Mouse (Mus musculus) thymus, adult 18-20 months (tissue): ENCODE results near the gene Asgr1.
"Not testable (repeated sequence)": the region's sequence is repeated elsewhere in the genome, so short reads cannot be mapped to it uniquely, and the experiment has no call there.

ENCODE experiments used
- DNase-seq, 2 experiments: peaks; one replicate each; pipeline ENCODE4 v3.0.0; 2022; ENCODE audit warnings: mixed read lengths in 2 of 2

The Asgr1 gene

DNA sequence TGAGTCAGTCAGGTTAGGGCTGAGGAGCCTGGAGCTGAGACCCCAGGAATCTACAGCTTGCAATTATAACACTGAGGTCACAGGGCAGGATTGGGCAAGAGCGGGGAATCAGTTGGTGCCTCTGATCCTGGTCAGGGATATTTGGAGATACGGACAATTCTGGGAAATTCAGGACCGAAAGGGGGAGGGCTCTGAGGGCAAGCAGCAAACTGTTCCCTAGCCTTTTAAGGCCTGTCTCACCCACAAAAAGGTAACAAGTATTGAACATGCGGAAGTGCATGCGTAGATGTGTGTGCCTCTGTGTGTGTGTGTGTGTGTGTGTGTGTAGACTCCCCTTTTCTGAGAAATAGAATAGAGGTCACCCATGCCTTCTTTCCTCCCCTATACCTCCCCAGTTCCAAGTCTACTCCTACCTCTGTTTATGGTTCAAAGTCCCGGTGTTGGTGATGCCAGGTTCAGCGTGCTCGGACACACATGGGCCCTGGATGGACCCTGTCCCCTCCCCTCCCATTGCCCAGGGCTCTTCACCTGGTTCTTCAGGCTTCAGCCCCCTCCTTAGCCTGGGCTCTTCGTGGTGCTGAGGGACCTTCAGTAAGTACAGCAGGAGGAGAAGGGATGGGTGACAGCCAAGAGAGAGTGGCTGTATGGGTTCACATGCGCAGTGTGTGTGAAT is at the start of gene Asgr1:
TSS of gene Asgr1 (plus strand) at position 188 of the 673 bp plus-strand sequence.
- DNase-seq = no peak

DNA sequence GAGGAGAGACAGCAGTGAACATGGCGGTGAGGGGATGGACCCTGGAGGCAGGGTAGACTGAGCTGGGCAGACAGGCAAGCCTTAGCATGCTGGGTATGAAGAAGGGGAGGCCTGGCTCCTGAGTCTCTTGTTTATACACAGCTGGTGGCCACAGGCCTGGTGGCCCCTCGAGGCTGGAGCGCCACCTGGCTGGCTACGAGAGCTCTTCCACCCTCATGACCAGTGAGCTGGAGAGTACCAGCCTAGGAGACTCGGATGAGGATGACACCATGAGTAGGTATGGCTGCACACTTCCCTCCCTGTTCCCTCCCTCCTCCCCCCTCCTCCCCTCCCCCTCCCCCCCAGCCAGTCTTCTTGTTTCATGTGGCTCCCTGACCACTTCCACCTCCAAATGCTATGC is 48.4 kb upstream of the Asgr1 start:
- DNase-seq = peak in 1 of 2 experiments; percentile 31

DNA sequence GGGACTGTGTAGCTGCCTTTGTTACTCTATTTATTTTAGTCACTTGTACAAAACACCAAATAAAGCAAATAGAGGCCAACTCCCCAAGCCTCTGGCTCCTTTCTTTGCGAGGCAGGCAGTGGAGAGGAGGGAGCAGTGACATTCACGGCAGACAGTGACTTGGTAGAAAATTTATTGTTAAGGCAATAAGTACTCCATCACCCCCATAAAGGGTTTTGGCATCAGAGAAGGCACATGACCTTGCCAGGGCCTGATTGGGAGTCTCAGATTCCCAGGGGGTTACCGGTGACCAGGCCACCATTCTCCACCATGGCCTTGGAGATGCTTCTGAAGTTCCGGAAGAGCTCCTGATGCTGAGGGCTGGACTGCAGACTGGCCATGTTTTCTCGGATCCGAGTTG is 43.9 kb upstream of the Asgr1 start:
- no peak for DNase-seq

DNA sequence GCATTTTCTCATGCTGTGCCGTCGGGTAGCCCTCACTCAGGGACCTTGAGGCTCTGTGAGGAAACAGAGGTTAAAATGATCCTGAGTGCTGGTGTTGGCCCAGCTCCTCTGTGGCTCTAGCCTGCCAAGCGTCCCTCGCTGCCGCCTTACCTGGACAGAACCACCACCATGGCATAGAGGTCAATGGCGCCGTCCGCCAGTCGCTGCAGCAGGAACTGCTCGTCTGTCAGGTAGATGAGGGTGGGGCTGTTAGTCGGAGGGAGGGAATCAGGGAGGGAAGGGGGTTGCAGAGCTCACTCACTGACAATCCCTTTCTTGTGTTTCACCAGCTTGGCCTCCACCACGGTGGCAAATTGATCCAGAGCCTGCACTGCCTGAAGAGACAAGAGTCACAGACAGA is 43.3 kb upstream of the Asgr1 start:
- no peak for DNase-seq

DNA sequence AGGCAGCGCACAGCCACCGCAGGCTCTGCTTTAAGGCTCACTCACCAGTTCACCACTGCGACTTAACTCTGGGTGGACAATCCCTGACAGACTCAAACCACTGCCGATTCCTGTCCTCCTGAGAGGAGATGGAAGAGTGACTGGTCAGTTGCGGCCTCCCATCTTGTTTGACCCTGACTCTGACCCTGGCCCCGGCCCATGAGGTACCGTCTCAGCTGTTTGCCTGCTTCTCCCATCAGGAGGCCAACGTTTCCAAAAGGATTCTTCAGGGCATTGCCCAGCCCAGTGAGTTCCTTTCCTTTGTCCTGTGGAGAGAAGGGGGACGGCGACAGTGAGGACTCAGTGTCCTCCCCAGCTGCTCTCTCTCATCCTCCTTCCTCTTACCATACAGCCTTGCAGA is 42.9 kb upstream of the Asgr1 start:
- no peak for DNase-seq

DNA sequence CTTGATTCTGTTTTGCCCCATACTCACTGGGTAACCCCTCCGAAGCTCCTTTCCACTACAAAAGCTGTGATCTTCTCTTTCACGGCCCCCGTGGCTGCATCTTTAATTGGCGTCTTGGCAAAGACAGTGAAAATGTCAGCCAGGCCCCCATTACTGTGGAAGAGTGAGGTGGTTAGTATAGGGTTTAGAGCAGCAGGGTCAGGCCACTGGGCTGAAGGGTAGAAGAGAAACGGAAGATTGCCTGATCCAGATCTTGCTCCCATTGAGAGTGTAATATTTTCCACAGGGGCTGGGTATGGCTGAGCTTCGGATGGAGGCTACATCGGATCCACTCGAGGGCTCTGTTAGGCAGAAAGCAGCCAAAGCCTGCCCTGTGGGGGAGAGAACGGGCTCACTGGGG is 41.0 kb upstream of the Asgr1 start:
- no peak for DNase-seq

DNA sequence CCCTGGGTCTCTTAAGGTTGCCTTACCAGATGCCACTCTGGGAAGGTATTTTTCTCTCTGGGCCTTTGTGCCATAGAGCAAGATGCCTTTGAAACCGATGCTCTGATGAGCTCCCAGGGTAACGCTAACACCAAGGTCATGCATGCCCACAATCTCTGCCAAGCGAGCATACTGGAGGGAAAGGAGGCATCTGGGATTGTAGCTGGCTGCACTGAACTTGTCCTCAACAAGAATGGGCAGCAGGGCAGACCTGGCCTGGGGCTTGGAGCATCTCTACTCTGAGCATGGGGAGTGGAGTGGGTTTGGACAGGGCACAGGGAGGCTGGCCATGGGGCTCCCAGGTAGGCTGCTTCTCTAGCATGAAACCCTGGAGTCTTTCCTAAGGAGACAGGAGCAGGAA is 40.5 kb upstream of the Asgr1 start:
- DNase-seq = no peak

DNA sequence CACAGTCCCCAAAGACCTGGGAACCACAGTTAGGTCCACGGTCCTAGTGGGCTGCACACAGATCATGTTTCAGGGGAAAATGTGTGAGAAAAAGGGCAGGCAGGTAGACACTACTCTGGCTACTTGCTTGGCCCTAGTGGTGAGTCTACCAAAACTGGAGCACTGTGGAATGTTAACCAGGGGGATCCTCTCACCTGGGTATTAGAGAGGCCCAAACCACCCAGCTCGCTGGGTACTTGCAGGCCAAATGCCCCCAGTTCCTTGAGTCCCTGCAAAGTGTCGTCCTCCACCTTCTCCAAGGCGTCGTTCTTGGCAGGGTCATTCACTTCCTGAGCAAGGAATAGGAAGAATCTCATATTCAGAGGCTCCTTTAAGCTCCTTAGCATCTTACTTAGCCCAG is 39.8 kb upstream of the Asgr1 start:
- no peak for DNase-seq

DNA sequence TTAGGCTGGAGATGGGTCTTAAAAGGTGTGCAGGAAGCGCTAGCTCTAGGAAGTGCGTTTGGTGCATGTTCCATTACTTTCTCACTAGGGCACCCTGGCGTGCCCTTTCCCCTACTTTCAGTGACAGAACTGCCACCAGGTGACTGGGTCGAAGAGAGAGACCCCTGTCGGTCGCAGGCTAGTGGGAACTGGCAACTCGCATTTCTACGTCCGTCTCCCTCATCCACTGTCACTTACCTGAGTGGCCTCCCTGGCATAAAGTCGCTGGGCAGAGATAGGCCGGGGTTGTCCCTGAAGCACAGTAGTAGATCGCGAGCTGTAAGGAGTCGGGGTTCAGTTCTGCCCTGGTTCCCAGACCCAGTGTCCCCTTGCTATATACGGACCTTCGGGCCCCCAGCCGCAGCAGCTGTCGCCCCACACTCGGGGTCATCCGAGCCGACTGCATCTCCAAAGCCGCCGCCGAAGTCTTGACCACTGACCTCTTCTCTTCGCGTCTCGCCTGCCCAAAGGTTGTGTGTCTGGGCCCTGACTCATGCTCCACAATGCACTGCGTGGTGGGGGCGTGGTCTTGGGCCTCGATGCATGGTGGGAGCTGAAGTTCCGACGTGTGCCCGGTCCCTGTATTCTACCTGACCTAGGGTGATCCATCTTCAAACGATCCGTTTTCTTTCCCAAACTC is 38.9 kb upstream of the Asgr1 start, which contains the start of gene Acadvl:
TSS of gene Acadvl (minus strand) at position 532 of the 679 bp plus-strand sequence.
- peak; percentile 76 to 82 for DNase-seq

DNA sequence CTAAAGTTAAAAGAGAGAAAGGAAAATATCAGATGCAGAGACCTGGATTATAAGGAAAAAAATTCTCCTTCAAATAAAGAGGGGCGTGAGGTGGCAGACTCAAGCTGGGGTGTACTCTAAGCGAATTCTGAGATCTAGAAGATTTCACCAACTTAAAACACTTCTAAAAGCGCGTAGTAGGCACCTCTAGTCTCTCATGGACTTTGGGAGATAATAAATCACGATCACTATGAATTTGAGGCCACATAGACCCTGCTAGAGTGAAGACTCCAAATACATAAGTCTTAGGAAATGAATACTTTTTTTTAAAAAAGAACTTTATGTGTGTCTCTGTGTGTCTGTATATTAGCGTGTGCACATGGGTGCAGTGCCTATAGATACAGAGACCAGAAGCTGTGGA is 38.2 kb upstream of the Asgr1 start:
- DNase-seq = no peak

DNA sequence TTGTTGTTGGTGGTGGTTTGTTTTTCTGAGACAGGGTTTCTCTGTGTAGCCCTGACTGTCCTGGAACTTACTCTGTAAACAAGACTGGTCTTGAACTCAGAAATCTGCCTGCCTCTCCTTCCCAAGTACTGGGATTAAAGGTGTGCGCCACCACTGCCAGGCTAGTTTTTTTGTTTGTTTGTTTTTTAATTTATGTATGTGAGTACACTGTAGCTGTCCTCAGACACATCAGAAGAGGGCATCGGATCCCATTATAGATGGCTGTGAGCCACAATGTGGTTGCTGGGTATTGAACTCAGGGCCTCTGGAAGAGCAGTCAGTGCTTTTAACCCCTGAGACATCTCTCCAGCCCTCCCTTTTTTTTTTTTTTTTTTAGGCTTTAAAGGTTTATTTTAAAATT is 37.7 kb upstream of the Asgr1 start:
- not testable (repeated sequence) for DNase-seq

DNA sequence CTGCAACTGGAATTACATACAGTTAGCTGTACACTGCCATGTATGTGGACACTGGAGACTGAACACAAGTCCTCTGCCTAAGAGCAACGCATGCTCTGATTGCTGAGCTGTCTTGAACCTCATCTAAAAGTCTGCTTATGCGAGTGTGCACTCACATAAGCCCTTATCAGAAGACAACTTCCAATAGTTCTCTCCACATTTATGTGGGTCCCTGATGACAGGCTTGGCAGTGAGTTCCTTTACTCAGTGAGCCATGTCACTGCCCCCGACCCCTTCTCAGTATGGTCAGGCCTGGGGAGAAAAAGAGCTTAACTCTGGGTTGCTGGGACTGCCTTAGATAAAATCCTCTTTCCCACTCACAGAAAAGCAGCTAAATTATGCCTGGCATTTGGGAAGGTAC is 37.2 kb upstream of the Asgr1 start, which contains the start of gene Dlg4:
TSS of gene Dlg4 (plus strand) at position 274 of the 400 bp plus-strand sequence.
- no peak for DNase-seq

DNA sequence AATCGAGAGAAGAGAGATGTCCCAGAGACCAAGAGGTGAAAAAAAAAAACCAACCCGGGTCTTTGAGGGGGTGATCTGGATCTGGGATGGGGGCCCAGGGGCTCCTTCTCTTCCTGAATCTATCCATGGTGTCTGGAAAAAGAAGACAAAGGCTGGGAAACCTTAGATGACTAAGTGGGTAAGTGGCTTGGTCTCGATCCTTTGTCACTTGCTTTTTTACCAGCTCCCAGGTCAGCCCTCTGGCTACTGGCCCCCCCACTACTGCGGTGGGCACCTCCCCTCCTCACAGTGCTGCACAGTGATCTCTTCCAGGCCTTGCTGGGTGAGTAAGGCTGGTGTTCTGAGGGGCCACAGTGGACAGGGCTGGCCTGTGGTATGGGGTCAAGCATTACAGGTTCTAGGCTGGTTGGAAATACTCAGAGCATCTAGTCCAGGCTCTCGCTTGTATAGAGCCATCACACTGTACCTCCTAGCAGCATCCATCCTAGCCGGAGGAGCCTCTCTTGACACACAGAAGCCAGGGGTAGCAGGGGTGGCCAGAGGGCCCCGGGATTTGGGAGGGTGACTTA is 36.6 kb upstream of the Asgr1 start:
- DNase-seq = no peak

DNA sequence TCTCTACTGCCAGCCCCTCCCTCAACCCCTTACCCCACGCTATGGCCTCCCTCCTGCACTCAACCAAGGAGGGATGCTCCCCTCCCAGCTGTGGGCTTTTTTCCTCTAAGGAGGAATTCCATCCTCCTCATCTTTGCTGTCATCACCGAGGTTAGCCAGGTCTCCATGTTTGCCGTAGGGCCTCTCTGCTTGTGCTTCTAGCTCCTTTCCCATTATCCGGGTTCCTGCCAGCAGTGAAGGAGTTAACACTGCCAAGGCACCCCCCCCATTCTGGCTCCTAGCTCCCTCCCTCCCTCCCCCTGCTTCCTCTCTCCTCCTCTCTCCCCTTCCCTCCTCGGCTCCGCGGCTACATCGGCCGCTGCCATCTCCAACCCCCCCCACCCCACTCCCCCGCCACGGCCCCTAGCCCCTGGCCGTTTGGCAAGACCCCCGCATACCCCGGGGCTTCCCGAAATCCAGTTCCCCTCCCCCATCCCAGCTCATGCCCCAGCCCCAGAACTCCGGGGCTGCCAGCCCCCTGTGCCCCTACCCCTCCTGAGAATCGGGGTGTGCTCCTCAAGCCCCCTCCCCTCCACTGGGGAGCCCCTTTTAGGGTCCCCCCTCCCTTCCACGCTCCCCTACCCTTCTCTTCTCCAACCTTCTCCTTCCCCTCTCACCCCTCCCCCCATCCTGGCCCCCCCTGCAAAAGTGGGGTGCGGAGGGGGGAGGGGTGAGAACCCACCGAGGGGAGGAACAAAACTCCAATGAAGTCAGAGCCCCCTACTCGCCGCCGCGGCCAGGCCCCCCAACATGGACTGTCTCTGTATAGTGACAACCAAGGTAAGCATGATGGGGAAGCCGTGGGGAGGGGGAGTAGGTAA is 35.5 kb upstream of the Asgr1 start:
- DNase-seq = peak in 1 of 2 experiments; percentile 59

DNA sequence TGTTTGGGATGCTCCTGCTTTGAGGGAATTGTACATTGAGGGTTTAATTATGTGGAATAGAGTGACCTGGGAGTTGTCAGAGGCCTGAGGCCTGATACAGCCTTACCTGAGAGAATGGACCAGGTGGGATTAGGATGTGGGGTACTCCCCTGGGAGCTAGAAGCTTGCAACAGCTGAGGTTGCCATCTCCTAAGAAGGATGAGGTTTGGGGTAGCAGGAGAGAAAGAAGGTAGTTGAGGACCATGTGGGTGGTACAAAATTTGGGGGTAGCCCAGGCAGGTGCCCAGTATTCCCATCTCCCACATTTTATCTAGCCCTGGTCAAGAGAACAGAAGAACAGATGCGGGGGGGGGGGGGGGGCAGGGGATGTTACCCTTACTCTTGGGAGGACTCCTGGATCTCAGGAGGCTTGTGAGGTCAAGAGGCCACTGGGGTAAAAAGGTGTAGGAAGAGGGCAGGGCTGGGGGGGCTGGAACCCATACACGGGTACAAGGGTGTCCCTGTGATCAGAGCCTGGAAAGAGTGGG is 34.3 kb upstream of the Asgr1 start:
- DNase-seq = no peak

DNA sequence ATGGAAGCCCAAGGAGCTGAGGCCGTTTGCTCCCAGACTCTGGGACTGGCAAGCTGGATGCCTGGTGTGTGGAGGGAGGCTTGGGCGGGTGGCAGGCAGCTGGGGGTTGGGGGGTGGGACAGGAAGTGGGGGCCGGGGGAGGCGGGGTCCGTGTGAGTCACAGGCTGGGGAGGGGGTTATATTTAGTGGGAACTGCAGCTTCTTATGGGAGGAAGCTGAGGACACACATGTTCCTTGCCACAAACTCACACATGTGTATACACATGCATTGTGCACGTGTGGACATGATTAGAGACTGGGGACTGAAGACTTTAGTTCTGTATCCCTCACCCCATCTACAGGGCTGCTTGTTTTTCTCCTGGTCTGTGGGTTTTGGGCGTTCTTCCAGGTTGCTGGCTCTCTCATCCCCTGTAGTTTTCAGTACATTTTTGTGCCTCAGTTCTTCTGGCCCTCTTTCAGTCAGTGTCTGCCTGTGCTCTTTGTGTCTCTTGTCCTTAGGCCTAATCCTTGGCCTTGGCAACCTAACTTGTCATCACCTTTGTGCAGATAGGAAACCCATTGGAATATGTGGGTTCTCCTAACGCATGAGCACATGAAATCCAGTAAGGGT is 33.8 kb upstream of the Asgr1 start:
- peak in 1 of 2 experiments; percentile 59 for DNase-seq

DNA sequence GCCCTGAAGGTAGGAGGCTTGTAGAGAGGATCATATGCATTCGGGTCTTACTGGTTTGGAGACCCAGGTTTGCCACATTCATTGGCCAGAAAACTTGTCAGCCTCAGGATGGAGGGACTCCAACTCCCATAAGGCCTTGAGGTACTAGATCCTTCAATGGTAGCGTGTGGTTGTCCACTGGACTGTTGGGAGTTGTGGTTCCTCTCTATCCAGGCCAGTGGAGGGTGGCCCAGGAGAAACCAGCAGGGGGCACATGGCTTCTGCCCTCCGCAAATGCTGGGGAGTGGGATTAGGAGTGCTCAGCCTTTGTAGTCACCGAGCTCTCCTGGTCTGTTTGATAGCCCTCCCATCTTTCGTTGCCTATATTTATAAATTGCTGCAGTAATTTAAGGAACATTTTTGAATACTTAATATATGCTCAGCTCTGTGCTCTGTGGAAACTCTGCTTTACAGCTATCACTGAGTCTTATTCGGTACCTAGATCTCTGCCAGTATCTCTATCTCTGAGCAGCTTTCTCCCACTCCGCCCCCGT is 33.1 kb upstream of the Asgr1 start:
- peak; percentile 54 to 69 for DNase-seq

DNA sequence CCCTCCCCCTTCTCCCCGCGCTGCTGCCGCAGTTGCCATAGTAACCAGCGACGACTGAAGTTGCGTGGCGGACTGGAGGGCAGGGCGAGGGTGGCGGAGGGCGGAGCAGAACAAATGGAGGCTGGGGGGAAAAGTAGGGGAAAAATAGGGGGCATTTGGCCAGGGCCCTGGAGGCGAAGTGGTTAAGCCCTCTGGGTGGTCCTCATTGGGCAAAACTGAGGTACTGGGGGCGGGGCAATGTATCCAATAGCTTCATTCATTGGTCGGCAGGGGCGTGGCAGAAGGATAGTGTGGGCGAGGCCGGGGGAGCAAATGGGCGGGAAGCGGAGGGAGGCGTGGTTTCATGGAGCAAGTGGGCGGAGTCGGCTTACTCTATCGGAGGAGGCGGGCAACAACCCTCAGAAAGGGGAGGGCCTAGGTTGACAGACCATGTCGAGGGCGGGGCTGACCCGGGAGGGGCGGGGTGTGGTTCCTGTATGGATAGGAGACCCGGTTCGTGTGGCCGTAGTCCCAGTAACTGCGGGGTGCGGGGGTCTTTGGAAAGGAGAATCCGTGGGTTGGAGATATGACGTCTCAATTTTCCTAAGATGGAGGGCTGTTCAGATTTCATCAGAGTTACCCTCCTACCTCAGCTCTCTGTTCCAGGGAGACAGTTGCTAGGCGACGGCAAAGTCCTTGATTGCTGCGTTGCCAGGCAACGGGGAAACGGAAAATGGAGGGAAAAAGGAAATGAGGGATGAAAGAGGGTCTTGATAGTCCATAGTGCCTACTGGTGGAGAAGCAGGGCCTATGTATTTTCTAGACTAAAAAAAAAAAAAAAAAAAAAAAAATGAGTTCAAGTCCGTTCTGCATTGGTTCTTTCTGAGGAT is 32.4 kb upstream of the Asgr1 start:
- DNase-seq = peak; percentile 85 to 90

DNA sequence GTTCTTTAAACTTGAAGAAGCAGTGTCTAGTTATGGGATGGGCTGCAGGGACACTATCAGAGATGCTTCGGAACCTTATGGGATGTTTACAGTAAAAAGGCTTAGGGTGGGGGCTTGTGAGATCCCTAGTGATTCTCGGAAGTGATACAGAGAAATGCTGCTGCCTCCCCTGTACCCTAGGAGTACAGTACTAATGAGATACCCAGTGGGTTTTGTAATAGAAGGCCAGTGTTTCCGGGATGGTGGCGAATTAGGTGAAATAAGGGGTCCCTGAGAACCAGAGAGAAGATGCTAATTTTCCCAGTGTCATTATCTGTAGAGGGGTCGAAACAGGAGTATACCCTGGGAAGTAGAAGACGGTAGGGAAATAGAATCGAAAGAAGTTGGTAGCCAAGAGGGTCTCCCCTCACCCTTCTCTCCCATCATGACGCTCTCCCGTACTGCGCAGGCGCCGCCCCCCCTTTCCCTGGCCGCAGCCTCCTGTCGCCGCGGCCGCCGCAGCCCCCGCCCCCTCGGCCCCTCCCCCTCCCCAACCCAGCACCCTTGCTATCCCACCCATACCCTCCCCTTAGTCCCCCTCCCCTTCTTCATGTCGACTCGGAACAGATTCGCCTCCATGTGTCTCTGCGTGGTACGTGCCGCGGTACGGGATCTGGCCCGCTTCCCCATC is 30.3 kb upstream of the Asgr1 start:
- DNase-seq = no peak

DNA sequence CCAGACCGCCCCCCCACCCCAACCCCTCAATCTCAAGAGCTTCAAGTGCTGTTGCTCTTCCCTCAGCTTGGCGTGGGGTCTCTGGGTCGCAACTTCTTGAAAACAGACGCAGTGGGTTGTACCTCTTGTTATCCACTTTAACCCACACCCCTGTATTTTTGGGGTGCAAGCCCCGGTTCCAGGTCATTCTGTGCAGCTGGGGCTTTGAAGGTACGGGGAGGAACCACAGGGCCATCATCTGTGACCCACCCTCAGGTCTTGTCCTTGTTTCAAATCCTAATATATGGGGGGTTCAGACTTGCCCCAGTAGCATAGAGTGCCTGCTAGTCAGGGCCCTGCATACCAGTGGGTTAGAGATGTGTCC is 29.8 kb upstream of the Asgr1 start:
- DNase-seq = no peak

DNA sequence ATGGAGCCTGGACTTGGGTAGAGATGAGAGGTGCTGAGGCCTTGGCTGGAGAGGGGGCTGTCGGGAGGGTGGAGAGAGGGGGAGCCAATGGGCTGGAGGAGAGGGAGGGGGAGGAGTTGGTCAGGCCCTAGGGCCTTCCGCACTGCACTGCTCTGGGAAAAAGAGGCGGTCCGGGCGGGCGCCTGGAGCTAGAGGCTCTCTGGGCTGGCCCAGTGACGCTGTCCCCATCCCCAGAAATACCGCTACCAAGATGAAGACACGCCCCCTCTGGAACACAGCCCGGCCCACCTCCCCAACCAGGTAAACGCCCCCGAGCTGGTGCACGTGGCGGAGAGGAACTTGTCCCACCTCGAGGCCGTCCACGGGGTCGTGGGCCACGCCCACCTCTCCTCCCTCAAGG is 27.2 kb upstream of the Asgr1 start:
- DNase-seq = no peak
